Mouse (Mus musculus): ENCODE results near the gene Filip1l. TPM values are rescaled to one million over a fixed set of nuclear protein-coding genes. Genes with fewer than 3 reads are reported as not detected.
"Not testable (repeated sequence)": the region's sequence is repeated elsewhere in the genome, so short reads cannot be mapped to it uniquely, and the experiment has no call there.

The Filip1l gene
- total RNA-seq, 2 experiments from 2014 or later = 3.0 to 3.5 TPM

- DNase-seq (ENCODE audit: low spot score in 2 of 2) = peak; percentile 62 to 95
Measured at GRCm38 (mm10) chr16:57389566-57390251, 36.8 kb downstream of the Filip1l start.

GRCm38 (mm10) chr16:57391171-57391570 lies 38.3 kb downstream of the Filip1l start:
- DNase-seq (ENCODE audit: low spot score in 2 of 2) = not testable (repeated sequence)
- intact Hi-C loops (cut with DNase I) = loop anchor here (5.0 kb wide), 1 partner anchor 206 kb away; no protein-coding TSS in a partner anchor

More at GRCm38 (mm10) chr16:57389566-57390251, 36.8 kb downstream of the Filip1l start:
- intact Hi-C loops (cut with DNase I) = loop anchor here (1.0 to 5.0 kb wide), 4 partner anchors 23 to 208 kb away; no protein-coding TSS in a partner anchor

- intact Hi-C loops (cut with DNase I) = loop anchor here (5.0 kb wide), 1 partner anchor 205 kb away; no protein-coding TSS in a partner anchor
- no peak for DNase-seq (ENCODE audit: low spot score in 2 of 2)
Measured at GRCm38 (mm10) chr16:57392461-57392860, 39.6 kb downstream of the Filip1l start.

- DNase-seq (ENCODE audit: low spot score in 2 of 2) = peak in 1 of 2 experiments; percentile 30
- intact Hi-C loops (cut with DNase I) = loop anchor here (5.0 kb wide), 1 partner anchor 204 kb away; no protein-coding TSS in a partner anchor
Measured at GRCm38 (mm10) chr16:57393161-57393560, 40.3 kb downstream of the Filip1l start.

- no peak for DNase-seq (ENCODE audit: low spot score in 2 of 2)
- intact Hi-C loops (cut with DNase I) = no loop called here
Measured at GRCm38 (mm10) chr16:57396249-57396648, 43.4 kb downstream of the Filip1l start.

- intact Hi-C loops (cut with DNase I) = no loop called here
- no peak for DNase-seq (ENCODE audit: low spot score in 2 of 2)
Measured at GRCm38 (mm10) chr16:57397845-57398244, 45.0 kb downstream of the Filip1l start.

- DNase-seq (ENCODE audit: low spot score in 2 of 2) = peak; percentile 73 to 74
- intact Hi-C loops (cut with DNase I) = loop anchor here (1.0 kb wide), 1 partner anchor 154 kb away; no protein-coding TSS in a partner anchor
Measured at GRCm38 (mm10) chr16:57398387-57399214, 45.7 kb downstream of the Filip1l start.

- intact Hi-C loops (cut with DNase I) = loop anchor here (1.0 kb wide), 1 partner anchor 155 kb away; no protein-coding TSS in a partner anchor
- no peak for DNase-seq (ENCODE audit: low spot score in 2 of 2)
Measured at GRCm38 (mm10) chr16:57399566-57399965, 46.7 kb downstream of the Filip1l start.

GRCm38 (mm10) chr16:57401702-57402101 lies 48.8 kb downstream of the Filip1l start:
- DNase-seq (ENCODE audit: low spot score in 2 of 2) = no peak
- intact Hi-C loops (cut with DNase I) = no loop called here

GRCm38 (mm10) chr16:57402910-57403309 lies 50.0 kb downstream of the Filip1l start:
- no peak for DNase-seq (ENCODE audit: low spot score in 2 of 2)
- intact Hi-C loops (cut with DNase I) = no loop called here

- intact Hi-C loops (cut with DNase I) = no loop called here
- no peak for DNase-seq (ENCODE audit: low spot score in 2 of 2)
Measured at GRCm38 (mm10) chr16:57403825-57404224, 50.9 kb downstream of the Filip1l start.

GRCm38 (mm10) chr16:57412766-57413165 lies 59.9 kb downstream of the Filip1l start:
- intact Hi-C loops (cut with DNase I) = loop anchor here (1.0 kb wide), 1 partner anchor 23 kb away; no protein-coding TSS in a partner anchor
- DNase-seq (ENCODE audit: low spot score in 2 of 2) = peak in 1 of 2 experiments; percentile 74

- intact Hi-C loops (cut with DNase I) = no loop called here
- no peak for DNase-seq (ENCODE audit: low spot score in 2 of 2)
Measured at GRCm38 (mm10) chr16:57416049-57416448, 63.2 kb downstream of the Filip1l start.

- no peak for DNase-seq (ENCODE audit: low spot score in 2 of 2)
- intact Hi-C loops (cut with DNase I) = no loop called here
Measured at GRCm38 (mm10) chr16:57417017-57417416, 64.1 kb downstream of the Filip1l start.

- intact Hi-C loops (cut with DNase I) = no loop called here
- DNase-seq (ENCODE audit: low spot score in 2 of 2) = no peak
Measured at GRCm38 (mm10) chr16:57417955-57418354, 65.1 kb downstream of the Filip1l start.

- DNase-seq (ENCODE audit: low spot score in 2 of 2) = no peak
- intact Hi-C loops (cut with DNase I) = no loop called here
Measured at GRCm38 (mm10) chr16:57419332-57419731, 66.4 kb downstream of the Filip1l start.

GRCm38 (mm10) chr16:57419881-57420280 lies 67.0 kb downstream of the Filip1l start:
- intact Hi-C loops (cut with DNase I) = no loop called here

GRCm38 (mm10) chr16:57420773-57421556 lies 68.1 kb downstream of the Filip1l start:
- intact Hi-C loops (cut with DNase I) = no loop called here
- DNase-seq (ENCODE audit: low spot score in 2 of 2) = no peak

More at GRCm38 (mm10) chr16:57419881-57420280, 67.0 kb downstream of the Filip1l start:
- DNase-seq (ENCODE audit: low spot score in 2 of 2) = no peak

- no peak for DNase-seq (ENCODE audit: low spot score in 2 of 2)
- intact Hi-C loops (cut with DNase I) = no loop called here
Measured at GRCm38 (mm10) chr16:57421680-57422417, 69.0 kb downstream of the Filip1l start.
